Mouse (Mus musculus): ENCODE results near the gene Il21r.

GRCm38 (mm10) chr7:125615453-125615852 is 12.2 kb downstream of the Il21r start:
- TF ChIP-seq CTCF (IDR thresholded peaks at IDR 0.05; ENCODE audit: borderline replicate concordance, insufficient read depth, low read length) (no peak), POLR2A (IDR thresholded peaks at IDR 0.05; ENCODE audit: low read depth, low read length) (no peak)

Data from embryonic fibroblast, embryonic 13.5 days (primary cell).